Mouse (Mus musculus) embryonic fibroblast, embryonic 13.5 days (primary cell): ENCODE data around the gene Gnpat. TPM values are rescaled to one million over a fixed set of nuclear protein-coding genes. Genes with fewer than 3 reads are reported as not detected.

Experiments
- H3K27ac ChIP-seq: 2 replicates; pipeline ENCODE4 v1.5.1; 2012; ENCODE audit warnings: low read length, control low read depth, inconsistent platforms; ENCODE audit not compliant: insufficient read depth
- H3K4me1 ChIP-seq: 2 replicates; pipeline ENCODE4 v1.6.1; 2011; ENCODE audit warnings: low read length; ENCODE audit not compliant: control insufficient read depth, insufficient read depth
- H3K4me3 ChIP-seq: 2 replicates; pipeline ENCODE4 v1.5.1; 2011; ENCODE audit warnings: mild to moderate bottlenecking, control low read depth, low read length; ENCODE audit not compliant: insufficient read depth
- CTCF ChIP-seq: IDR thresholded peaks from 2 replicates; pipeline ENCODE4 v1.5.1; 2011; ENCODE audit warnings: mild to moderate bottlenecking, control low read depth, low read length, moderate library complexity, borderline replicate concordance; ENCODE audit not compliant: insufficient read depth
- POLR2A ChIP-seq: IDR thresholded peaks from 2 replicates; pipeline ENCODE4 v1.6.1; 2011; ENCODE audit warnings: low read depth, mild to moderate bottlenecking, control low read depth, low read length, moderate library complexity
- polyA plus RNA-seq: library from polyadenylated mRNA; stranded (reverse); fragments of >200 nt; gene quantifications from 2 replicates; pipeline ENCODE4 v1.2.4, GENCODE M21; 2011; ENCODE audit warnings: low read depth; ENCODE audit not compliant: missing spikeins, insufficient read length

Gnpat gene
- polyA plus RNA-seq, 1 experiment, result 62.2 TPM

DNA sequence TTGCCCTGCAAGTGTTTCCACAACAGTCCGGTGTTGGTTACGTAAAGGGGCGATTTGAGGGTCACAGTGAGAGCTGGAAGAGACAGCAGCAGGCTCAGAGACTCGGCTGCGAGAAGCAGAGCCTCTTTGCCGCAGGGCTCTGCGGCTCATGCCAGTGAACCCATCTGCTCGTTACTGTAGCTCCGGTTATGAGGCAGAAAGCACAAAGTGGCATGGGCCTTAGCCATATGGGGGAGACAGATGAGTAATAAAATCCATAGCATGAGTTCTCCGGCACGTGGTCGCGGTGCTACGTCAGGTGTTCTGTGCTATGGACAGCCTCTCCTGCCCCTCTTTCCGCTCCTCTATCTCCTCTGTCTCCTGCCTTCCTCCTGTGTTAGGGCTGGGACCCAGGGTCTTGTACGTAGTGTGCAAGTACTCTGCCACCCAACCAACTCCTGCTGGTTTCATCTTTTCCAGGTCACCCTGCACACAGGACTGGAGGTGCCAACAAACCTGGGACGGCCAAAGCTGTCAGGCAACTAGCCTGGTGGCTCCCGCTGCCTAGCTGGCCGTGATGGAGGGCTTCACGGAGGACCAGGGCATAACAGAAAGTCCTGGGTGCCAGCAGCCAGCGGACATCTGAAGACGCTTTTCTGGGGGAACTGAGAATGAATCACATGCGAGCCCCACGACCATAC is 34.1 kb upstream of the Gnpat start:
- peaks cover 5% of the 10 kb centered on the region; the same call in 1 of the 2 replicates for H3K4me1 ChIP-seq
- no peak overlapping the region for H3K27ac ChIP-seq
- H3K4me3 ChIP-seq, result no peak overlapping the region
- no peak for TF ChIP-seq POLR2A
- TF ChIP-seq CTCF, result no peak

DNA sequence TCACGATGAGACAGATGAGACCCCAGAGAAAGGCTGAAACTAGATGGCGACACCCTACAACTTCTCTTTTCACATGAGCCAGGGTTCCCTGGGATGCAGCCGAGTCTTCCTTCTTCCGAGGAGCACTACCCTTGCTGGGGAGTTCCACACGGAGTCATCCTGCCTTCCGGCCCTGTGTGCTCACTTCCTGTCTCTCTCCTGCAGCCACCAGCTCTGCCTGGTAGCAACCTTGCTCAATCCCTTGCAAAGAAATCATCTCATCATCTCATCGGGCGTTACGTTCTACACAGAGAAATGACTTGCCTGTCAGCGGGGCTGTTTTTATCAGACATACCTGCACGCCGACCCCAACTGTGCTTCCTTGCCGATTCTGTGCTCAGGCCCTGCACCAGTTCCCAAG is 32.8 kb upstream of the Gnpat start:
- no peak overlapping the region for H3K4me3 ChIP-seq

DNA sequence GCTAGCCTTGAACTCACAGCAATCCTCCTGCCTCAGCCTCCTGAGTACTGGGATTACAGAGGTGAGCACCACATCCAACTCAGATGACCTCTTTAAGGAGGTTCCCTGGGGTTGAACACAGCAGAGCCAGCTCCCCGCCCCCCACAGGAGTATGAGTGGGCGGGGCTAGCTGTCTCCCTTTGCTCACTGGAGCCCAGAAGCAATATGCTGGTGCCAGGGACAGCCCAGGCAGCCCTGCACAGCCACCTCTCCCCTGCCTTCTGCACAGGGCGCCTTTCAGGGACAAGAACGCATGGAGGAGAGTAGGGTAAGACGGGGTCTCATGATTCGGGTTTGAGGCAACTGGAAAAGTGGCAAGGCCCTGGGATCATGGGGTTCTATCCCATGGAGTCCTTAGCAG is 31.3 kb upstream of the Gnpat start:
- TF ChIP-seq POLR2A (no peak), CTCF (no peak)
- H3K4me1 ChIP-seq, result peaks cover 5% of the 10 kb centered on the region
- no peak overlapping the region for H3K27ac ChIP-seq
- H3K4me3 ChIP-seq, result no peak overlapping the region

More for the DNA sequence above, 32.8 kb upstream of the Gnpat start:
- TF ChIP-seq CTCF (no peak), POLR2A (no peak)
- Histone ChIP-seq H3K4me1 (peaks cover 5% of the 10 kb centered on the region), H3K27ac (no peak overlapping the region)

DNA sequence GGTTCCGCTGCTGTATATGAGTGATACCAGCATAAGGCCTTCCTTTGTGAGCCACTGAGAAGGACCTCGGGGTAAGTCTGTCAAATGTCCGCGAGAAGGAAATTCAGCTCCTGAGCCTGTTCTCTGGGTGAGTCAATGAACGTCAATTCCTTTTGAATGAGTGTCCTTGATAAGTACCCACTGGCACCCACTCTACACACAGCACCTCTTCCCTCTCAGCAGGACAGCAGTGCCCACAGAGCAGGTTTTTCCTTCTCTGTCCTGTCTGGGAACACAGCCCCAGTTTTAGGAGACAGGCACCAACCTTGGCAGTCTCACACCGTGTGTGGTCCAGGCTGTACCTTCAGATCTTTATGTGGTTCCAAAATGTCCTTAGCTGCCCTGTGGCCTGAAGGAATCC is 30.9 kb upstream of the Gnpat start:
- H3K4me1 ChIP-seq, result peaks cover 4% of the 10 kb centered on the region
- TF ChIP-seq CTCF, result no peak
- no peak for TF ChIP-seq POLR2A
- H3K27ac ChIP-seq, result no peak overlapping the region
- no peak overlapping the region for H3K4me3 ChIP-seq

DNA sequence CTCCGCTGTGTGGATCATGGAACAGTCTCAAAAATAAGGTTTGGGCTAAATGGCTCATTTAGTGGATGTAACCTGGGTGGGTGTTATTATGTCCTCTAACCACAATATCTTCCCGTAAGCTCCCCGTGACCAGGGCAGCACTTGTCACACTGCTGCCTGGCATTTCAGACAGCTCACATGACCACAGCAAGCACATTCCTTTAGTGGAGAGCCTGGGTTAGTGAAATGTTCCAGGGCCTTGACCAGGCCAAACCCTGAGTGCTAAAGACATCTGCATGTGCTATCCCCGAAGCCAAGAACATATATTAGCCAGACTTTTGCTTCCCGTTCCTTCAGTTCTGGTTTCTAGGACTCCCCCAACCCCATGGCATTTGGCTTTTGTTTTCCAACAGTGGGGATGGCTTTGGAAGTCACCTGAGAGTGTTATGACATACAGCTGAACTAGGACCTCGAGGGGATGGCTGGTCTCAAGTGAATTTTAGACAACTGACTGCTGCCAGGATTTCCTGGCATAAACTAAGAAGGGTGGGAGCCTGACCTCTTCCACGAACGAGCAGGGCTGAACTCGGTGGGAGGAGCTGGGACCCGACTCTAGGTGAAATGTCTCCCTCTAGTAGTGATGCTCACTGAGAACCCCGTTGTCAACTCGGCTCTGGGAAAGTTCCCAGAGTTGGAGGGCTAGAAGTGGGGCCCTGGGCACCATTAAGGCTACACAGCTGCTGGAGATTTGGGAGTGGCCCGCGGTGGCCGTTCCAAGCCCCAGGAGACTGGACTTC is 29.2 kb upstream of the Gnpat start:
- no peak overlapping the region for H3K4me3 ChIP-seq
- TF ChIP-seq POLR2A (no peak), CTCF (no peak)
- no peak overlapping the region for H3K27ac ChIP-seq
- H3K4me1 ChIP-seq, result no peaks in the 10 kb centered on the region; the same call in 1 of the 2 replicates

DNA sequence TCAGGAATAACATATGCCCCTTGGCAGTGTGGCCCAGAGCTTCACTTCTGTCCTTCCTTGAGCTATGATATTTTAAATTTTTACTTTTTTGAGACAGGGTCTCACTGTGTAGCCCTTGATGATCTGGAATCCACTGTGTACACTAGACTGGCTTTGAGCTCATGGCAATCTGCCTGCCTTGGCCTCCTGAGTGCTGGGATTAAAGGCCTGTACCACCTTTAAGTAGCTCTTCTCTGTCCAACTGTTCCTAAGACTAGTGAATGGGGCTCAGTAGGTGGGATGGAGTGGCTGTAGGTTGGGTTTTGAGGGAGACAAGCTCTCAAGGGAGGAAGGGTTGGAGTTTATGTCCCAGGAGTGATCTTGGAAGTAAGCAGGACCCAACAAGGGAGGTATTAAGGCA is 27.0 kb upstream of the Gnpat start:
- no peaks in the 10 kb centered on the region; the same call in 1 of the 2 replicates for H3K4me1 ChIP-seq
- no peak overlapping the region for H3K27ac ChIP-seq
- no peak overlapping the region for H3K4me3 ChIP-seq
- no peak for TF ChIP-seq CTCF

DNA sequence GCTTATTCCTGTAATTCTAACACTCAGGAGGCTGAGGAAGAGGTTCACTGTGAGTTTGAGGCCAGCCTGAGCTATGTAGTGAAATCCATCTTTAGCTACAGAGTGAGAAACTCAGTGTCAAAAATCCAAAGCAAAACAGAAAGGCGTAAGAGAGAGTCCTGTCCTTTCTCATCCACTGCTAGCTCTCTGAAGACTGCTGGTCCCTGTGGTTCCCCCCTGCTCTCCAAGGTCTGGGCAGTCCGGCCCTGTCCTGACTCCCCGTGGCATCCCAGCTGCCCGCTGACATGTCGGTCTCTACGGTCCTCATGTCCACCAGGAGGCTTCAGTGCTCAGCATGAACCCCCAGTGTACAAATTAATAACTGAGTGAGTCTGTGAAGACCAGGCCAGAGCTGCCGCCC is 26.6 kb upstream of the Gnpat start:
- H3K27ac ChIP-seq, result no peak overlapping the region
- TF ChIP-seq POLR2A, result no peak
- no peak for TF ChIP-seq CTCF
- H3K4me1 ChIP-seq, result no peaks in the 10 kb centered on the region; the same call in 1 of the 2 replicates
- no peak overlapping the region for H3K4me3 ChIP-seq

DNA sequence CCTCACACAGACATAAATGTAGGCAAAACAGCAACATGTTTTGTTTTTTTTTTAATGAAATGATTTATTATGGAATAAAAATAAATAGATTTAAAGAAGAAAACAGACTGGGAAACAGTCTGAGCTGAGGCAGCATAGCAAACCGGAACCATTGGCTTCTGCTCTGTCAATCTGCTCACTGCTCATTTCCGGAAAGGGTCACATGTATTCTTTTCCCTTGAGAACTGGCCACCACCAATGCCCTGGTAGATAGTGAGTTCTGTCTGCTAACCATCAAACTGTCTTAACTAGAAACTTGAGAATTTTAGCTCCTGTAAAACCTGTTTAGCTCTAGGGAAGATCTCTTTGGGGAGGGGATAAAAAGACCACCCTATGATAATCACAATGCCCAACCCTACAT is 25.9 kb upstream of the Gnpat start:
- Histone ChIP-seq H3K4me3 (no peak overlapping the region), H3K27ac (no peak overlapping the region), H3K4me1 (no peaks in the 10 kb centered on the region; the same call in 1 of the 2 replicates)
- TF ChIP-seq CTCF (no peak), POLR2A (no peak)

DNA sequence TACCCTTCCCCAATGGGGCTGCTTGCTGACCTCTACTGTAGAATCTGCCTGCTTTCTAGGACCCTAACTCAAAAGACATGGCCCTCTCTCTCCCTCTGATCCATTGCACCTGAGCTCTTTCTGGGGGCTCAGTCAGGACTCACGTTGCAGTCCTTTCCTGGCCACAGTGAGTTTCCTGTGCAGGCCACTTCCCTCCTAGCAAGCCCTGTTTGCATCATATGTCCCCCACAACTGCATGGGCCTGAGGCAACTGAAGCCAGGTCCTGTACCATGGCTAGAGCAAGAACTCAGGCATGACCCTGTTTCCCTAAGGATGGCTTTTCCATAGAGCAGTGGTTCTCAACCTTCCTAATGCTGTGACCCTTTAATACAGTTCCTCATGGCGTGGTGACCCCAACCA is 24.9 kb upstream of the Gnpat start:
- TF ChIP-seq POLR2A, result no peak
- no peak for TF ChIP-seq CTCF
- no peak overlapping the region for H3K4me3 ChIP-seq
- H3K27ac ChIP-seq, result no peak overlapping the region
- H3K4me1 ChIP-seq, result no peaks in the 10 kb centered on the region; the same call in 1 of the 2 replicates

DNA sequence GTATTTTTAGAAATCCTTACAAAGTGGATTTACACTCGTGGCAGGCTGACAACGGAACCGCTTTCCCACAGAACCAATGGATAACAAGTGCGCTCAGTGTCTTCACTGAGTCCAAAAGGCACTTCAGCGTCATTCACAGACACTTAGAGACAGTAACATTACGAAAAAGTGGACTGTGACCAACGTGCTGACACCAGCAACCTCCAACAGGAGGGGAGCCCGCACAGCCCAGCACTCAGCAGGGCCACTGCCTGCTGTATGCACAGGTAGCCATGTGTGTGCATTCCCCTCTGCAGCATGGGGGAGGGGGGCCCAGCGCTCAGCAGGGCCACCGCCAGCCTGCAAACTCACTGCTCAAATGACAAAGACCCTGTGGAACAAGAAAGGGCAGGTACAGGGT is 23.5 kb upstream of the Gnpat start:
- Histone ChIP-seq H3K27ac (no peak overlapping the region), H3K4me1 (no peaks in the 10 kb centered on the region), H3K4me3 (no peak overlapping the region)
- no peak for TF ChIP-seq CTCF
- no peak for TF ChIP-seq POLR2A

DNA sequence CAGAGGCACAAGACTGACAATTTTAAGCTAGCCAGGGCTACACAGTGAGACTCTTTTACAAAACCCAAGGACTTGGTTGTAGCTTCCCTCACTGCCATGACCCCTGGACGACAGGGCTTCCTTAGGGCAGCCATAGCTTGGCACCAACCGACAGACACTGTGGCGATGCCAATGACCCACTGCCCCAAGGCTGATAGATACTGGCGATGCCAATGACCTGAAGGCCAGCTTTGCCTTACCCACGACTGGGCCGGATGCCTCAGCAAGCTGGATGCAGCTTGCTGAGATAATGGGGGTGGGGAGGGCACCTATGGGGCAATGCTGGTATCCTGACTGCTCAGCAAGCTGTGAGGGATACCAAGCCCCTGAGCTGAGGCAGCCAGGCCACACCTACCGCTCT is 21.9 kb upstream of the Gnpat start:
- no peak overlapping the region for H3K27ac ChIP-seq
- TF ChIP-seq CTCF, result no peak
- H3K4me1 ChIP-seq, result no peaks in the 10 kb centered on the region
- no peak overlapping the region for H3K4me3 ChIP-seq
